Mouse (Mus musculus): Measurements from ENCODE around the gene Hk1. TPM values are rescaled to one million over a fixed set of nuclear protein-coding genes. Genes with fewer than 3 reads are reported as not detected.
"Not testable (repeated sequence)": the region's sequence is repeated elsewhere in the genome, so short reads cannot be mapped to it uniquely, and the experiment has no call there.

Gene Hk1
- polyA plus RNA-seq, 1 experiment from 2014 or later = 33.7 TPM

GRCm38 (mm10) chr10:62326818-62327571 is 52.7 kb downstream of the Hk1 start:
- 73% methylated on average over 8 of the region's 8 CpGs for WGBS

GRCm38 (mm10) chr10:62326002-62326401 is 53.7 kb downstream of the Hk1 start:
- H3K4me1 ChIP-seq = peaks cover 25% of the 10 kb centered on the region
- H3K27ac ChIP-seq = no peak overlapping the region
- H3K27me3 ChIP-seq (ENCODE audit: low read depth, poor library complexity, severe bottlenecking) = no peaks in the 10 kb centered on the region
- no peaks in the 10 kb centered on the region for H3K36me3 ChIP-seq
- WGBS = 95% methylated on average over 8 of the region's 8 CpGs
- no peak for DNase-seq (ENCODE audit: low spot score)
- no peaks in the 10 kb centered on the region for H3K9me3 ChIP-seq (replicated peaks)
- no peak overlapping the region for H3K4me3 ChIP-seq

More at GRCm38 (mm10) chr10:62326818-62327571, 52.7 kb downstream of the Hk1 start:
- peaks cover 28% of the 10 kb centered on the region for H3K4me1 ChIP-seq
- H3K4me3 ChIP-seq = no peak overlapping the region
- no peaks in the 10 kb centered on the region for H3K36me3 ChIP-seq
- H3K27me3 ChIP-seq (ENCODE audit: low read depth, poor library complexity, severe bottlenecking) = no peaks in the 10 kb centered on the region
- DNase-seq (ENCODE audit: low spot score) = no peak
- H3K27ac ChIP-seq = peak overlapping the region; percentile 34
- H3K9me3 ChIP-seq (replicated peaks) = no peaks in the 10 kb centered on the region

- not testable (repeated sequence) for H3K27me3 ChIP-seq (ENCODE audit: low read depth, poor library complexity, severe bottlenecking); H3K36me3 ChIP-seq; H3K4me3 ChIP-seq; H3K27ac ChIP-seq; H3K9me3 ChIP-seq (replicated peaks); DNase-seq (ENCODE audit: low spot score)
- H3K4me1 ChIP-seq = peaks cover 13% of the 10 kb centered on the region
- WGBS = 92% methylated on average over 8 of the region's 8 CpGs
Observed at GRCm38 (mm10) chr10:62322821-62323220, 56.9 kb downstream of the Hk1 start.

GRCm38 (mm10) chr10:62321457-62321856 is 58.3 kb downstream of the Hk1 start:
- DNase-seq (ENCODE audit: low spot score) = no peak
- Histone ChIP-seq H3K36me3 (no peaks in the 10 kb centered on the region), H3K4me3 (no peak overlapping the region), H3K4me1 (no peaks in the 10 kb centered on the region), H3K27me3 (ENCODE audit: low read depth, poor library complexity, severe bottlenecking) (no peaks in the 10 kb centered on the region), H3K9me3 (replicated peaks) (no peaks in the 10 kb centered on the region), H3K27ac (no peak overlapping the region)
- WGBS = 74% methylated on average over 9 of the region's 9 CpGs

GRCm38 (mm10) chr10:62320402-62320978 is 59.2 kb downstream of the Hk1 start:
- H3K27me3 ChIP-seq (ENCODE audit: low read depth, poor library complexity, severe bottlenecking) = no peaks in the 10 kb centered on the region
- no peaks in the 10 kb centered on the region for H3K4me1 ChIP-seq
- 92% methylated on average over 9 of the region's 9 CpGs for WGBS

GRCm38 (mm10) chr10:62319154-62319553 is 60.6 kb downstream of the Hk1 start:
- Histone ChIP-seq H3K9me3 (replicated peaks) (no peaks in the 10 kb centered on the region), H3K4me3 (no peak overlapping the region), H3K36me3 (peaks cover 2% of the 10 kb centered on the region; the same call in 1 of the 2 replicates), H3K27me3 (ENCODE audit: low read depth, poor library complexity, severe bottlenecking) (no peaks in the 10 kb centered on the region), H3K27ac (no peak overlapping the region), H3K4me1 (peaks cover 3% of the 10 kb centered on the region)
- DNase-seq (ENCODE audit: low spot score) = no peak
- 79% methylated on average over 7 of the region's 7 CpGs for WGBS

More at GRCm38 (mm10) chr10:62320402-62320978, 59.2 kb downstream of the Hk1 start:
- Histone ChIP-seq H3K36me3 (no peaks in the 10 kb centered on the region), H3K27ac (no peak overlapping the region), H3K4me3 (no peak overlapping the region), H3K9me3 (replicated peaks) (no peaks in the 10 kb centered on the region)
- DNase-seq (ENCODE audit: low spot score) = no peak

GRCm38 (mm10) chr10:62316467-62316866 is 63.2 kb downstream of the Hk1 start:
- H3K27me3 ChIP-seq (ENCODE audit: low read depth, poor library complexity, severe bottlenecking) = no peaks in the 10 kb centered on the region
- no peak overlapping the region for H3K27ac ChIP-seq
- 89% methylated on average over 8 of the region's 8 CpGs for WGBS
- DNase-seq (ENCODE audit: low spot score) = no peak
- H3K4me3 ChIP-seq = no peak overlapping the region
- H3K9me3 ChIP-seq (replicated peaks) = no peaks in the 10 kb centered on the region
- H3K36me3 ChIP-seq = peaks cover 2% of the 10 kb centered on the region; the same call in 1 of the 2 replicates
- H3K4me1 ChIP-seq = peaks cover 18% of the 10 kb centered on the region

- peaks cover 2% of the 10 kb centered on the region; the same call in 1 of the 2 replicates for H3K36me3 ChIP-seq
- peaks cover 39% of the 10 kb centered on the region for H3K4me1 ChIP-seq
- WGBS = 66% methylated on average over 15 of the region's 15 CpGs
- no peaks in the 10 kb centered on the region for H3K9me3 ChIP-seq (replicated peaks)
- no peaks in the 10 kb centered on the region for H3K27me3 ChIP-seq (ENCODE audit: low read depth, poor library complexity, severe bottlenecking)
- no peak for DNase-seq (ENCODE audit: low spot score)
- H3K4me3 ChIP-seq = no peak overlapping the region
- peak overlapping the region; percentile 66 for H3K27ac ChIP-seq
Observed at GRCm38 (mm10) chr10:62313885-62314424, 65.8 kb downstream of the Hk1 start.

GRCm38 (mm10) chr10:62313140-62313539 is 66.6 kb downstream of the Hk1 start:
- H3K9me3 ChIP-seq (replicated peaks) = no peaks in the 10 kb centered on the region
- H3K27me3 ChIP-seq (ENCODE audit: low read depth, poor library complexity, severe bottlenecking) = no peaks in the 10 kb centered on the region
- H3K27ac ChIP-seq = peak overlapping the region; percentile 66
- H3K4me3 ChIP-seq = no peak overlapping the region
- peaks cover 45% of the 10 kb centered on the region for H3K4me1 ChIP-seq
- H3K36me3 ChIP-seq = peaks cover 4% of the 10 kb centered on the region
- no peak for DNase-seq (ENCODE audit: low spot score)
- 80% methylated on average over 10 of the region's 10 CpGs for WGBS

- 37% methylated on average over 6 of the region's 6 CpGs for WGBS
- no peaks in the 10 kb centered on the region for H3K9me3 ChIP-seq (replicated peaks)
- no peaks in the 10 kb centered on the region for H3K27me3 ChIP-seq (ENCODE audit: low read depth, poor library complexity, severe bottlenecking)
- no peak overlapping the region for H3K4me3 ChIP-seq
- peaks cover 49% of the 10 kb centered on the region for H3K4me1 ChIP-seq
- H3K36me3 ChIP-seq = peaks cover 6% of the 10 kb centered on the region
- peak overlapping the region; percentile 61; the same call in 1 of the 2 replicates for H3K27ac ChIP-seq
- DNase-seq (ENCODE audit: low spot score) = peak; percentile 45
Observed at GRCm38 (mm10) chr10:62311464-62311863, 68.2 kb downstream of the Hk1 start.

GRCm38 (mm10) chr10:62310259-62311039 is 69.3 kb downstream of the Hk1 start:
- Histone ChIP-seq H3K36me3 (peaks cover 6% of the 10 kb centered on the region), H3K4me3 (no peak overlapping the region), H3K27me3 (ENCODE audit: low read depth, poor library complexity, severe bottlenecking) (no peaks in the 10 kb centered on the region), H3K4me1 (peaks cover 52% of the 10 kb centered on the region), H3K27ac (peak overlapping the region; percentile 38), H3K9me3 (replicated peaks) (no peaks in the 10 kb centered on the region)
- DNase-seq (ENCODE audit: low spot score) = no peak
- WGBS = 82% methylated on average over 10 of the region's 10 CpGs

- Histone ChIP-seq H3K36me3 (peaks cover 4% of the 10 kb centered on the region), H3K4me3 (no peak overlapping the region), H3K27me3 (ENCODE audit: low read depth, poor library complexity, severe bottlenecking) (no peaks in the 10 kb centered on the region), H3K4me1 (peaks cover 52% of the 10 kb centered on the region), H3K27ac (peak overlapping the region; percentile 38), H3K9me3 (replicated peaks) (no peaks in the 10 kb centered on the region)
- no peak for DNase-seq (ENCODE audit: low spot score)
- WGBS = 83% methylated on average over 5 of the region's 5 CpGs
Observed at GRCm38 (mm10) chr10:62309593-62309992, 70.1 kb downstream of the Hk1 start.

Measured in limb, embryonic 10.5 days (tissue).